Mouse (Mus musculus) right cerebral cortex, postnatal 36 days (tissue): Measurements from ENCODE around the gene Telo2.

Experiments
- DNase-seq, 2 experiments: peaks; one replicate each; pipeline ENCODE4 v3.0.0; 2022; ENCODE audit warnings: low spot score in 2 of 2, mixed read lengths in 1 of 2

Telo2 gene

GRCm38 (mm10) chr17:25101338-25101737 is 14.4 kb downstream of the Telo2 start:
- DNase-seq: no peak

GRCm38 (mm10) chr17:25100052-25100451 is 15.7 kb downstream of the Telo2 start:
- no peak for DNase-seq

- DNase-seq: no peak
Measured at GRCm38 (mm10) chr17:25096221-25096620, 19.5 kb downstream of the Telo2 start.

- DNase-seq: no peak
Measured at GRCm38 (mm10) chr17:25090450-25090849, 25.3 kb downstream of the Telo2 start.

GRCm38 (mm10) chr17:25089158-25089557 is 26.6 kb downstream of the Telo2 start:
- no peak for DNase-seq

GRCm38 (mm10) chr17:25086724-25087123 is 29.0 kb downstream of the Telo2 start:
- no peak for DNase-seq

GRCm38 (mm10) chr17:25084835-25085385 is 30.9 kb downstream of the Telo2 start:
- DNase-seq: no peak

GRCm38 (mm10) chr17:25083444-25083931 is 32.3 kb downstream of the Telo2 start, which contains the start of gene Tmem204:
Gene Tmem204 (minus strand): TSS chr17:25083591.
- no peak for DNase-seq

GRCm38 (mm10) chr17:25082887-25083286 is 32.9 kb downstream of the Telo2 start:
- no peak for DNase-seq

GRCm38 (mm10) chr17:25082081-25082847 is 33.5 kb downstream of the Telo2 start:
- DNase-seq: no peak

GRCm38 (mm10) chr17:25080960-25081381 is 34.8 kb downstream of the Telo2 start:
- no peak for DNase-seq

GRCm38 (mm10) chr17:25080210-25080609 is 35.6 kb downstream of the Telo2 start:
- DNase-seq: no peak

GRCm38 (mm10) chr17:25077771-25078372 is 37.9 kb downstream of the Telo2 start:
- peak in 1 of 2 experiments; percentile 39 for DNase-seq

GRCm38 (mm10) chr17:25076906-25077305 is 38.9 kb downstream of the Telo2 start:
- no peak for DNase-seq

GRCm38 (mm10) chr17:25068690-25069089 is 47.1 kb downstream of the Telo2 start:
- no peak for DNase-seq

GRCm38 (mm10) chr17:25067442-25067851 is 48.3 kb downstream of the Telo2 start:
- no peak for DNase-seq

GRCm38 (mm10) chr17:25066595-25066994 is 49.2 kb downstream of the Telo2 start:
- no peak for DNase-seq

- no peak for DNase-seq
Measured at GRCm38 (mm10) chr17:25065189-25065588, 50.6 kb downstream of the Telo2 start.

GRCm38 (mm10) chr17:25064351-25064750 is 51.4 kb downstream of the Telo2 start:
- no peak for DNase-seq

- no peak for DNase-seq
Measured at GRCm38 (mm10) chr17:25063872-25064271, 51.9 kb downstream of the Telo2 start.

- no peak for DNase-seq
Measured at GRCm38 (mm10) chr17:25063261-25063660, 52.5 kb downstream of the Telo2 start.

- DNase-seq: no peak
Measured at GRCm38 (mm10) chr17:25057041-25057440, 58.7 kb downstream of the Telo2 start.

- DNase-seq: peak; percentile 12 to 13
Measured at GRCm38 (mm10) chr17:25053274-25053673, 62.5 kb downstream of the Telo2 start.
